Mouse (Mus musculus) embryonic fibroblast, embryonic 13.5 days (primary cell): Measurements from ENCODE around the gene Slc9a8. TPM values are rescaled to one million over a fixed set of nuclear protein-coding genes. Genes with fewer than 3 reads are reported as not detected.
A peak's percentile ranks its signal among the peaks of the same experiment; 100 is the strongest.

Experiments used
- H3K27ac ChIP-seq: 2 replicates; pipeline ENCODE4 v1.5.1; 2012; ENCODE audit warnings: low read length, control low read depth, inconsistent platforms; ENCODE audit not compliant: insufficient read depth
- H3K4me1 ChIP-seq: 2 replicates; pipeline ENCODE4 v1.6.1; 2011; ENCODE audit warnings: low read length; ENCODE audit not compliant: control insufficient read depth, insufficient read depth
- H3K4me3 ChIP-seq: 2 replicates; pipeline ENCODE4 v1.5.1; 2011; ENCODE audit warnings: mild to moderate bottlenecking, control low read depth, low read length; ENCODE audit not compliant: insufficient read depth
- CTCF ChIP-seq: IDR thresholded peaks from 2 replicates; pipeline ENCODE4 v1.5.1; 2011; ENCODE audit warnings: mild to moderate bottlenecking, control low read depth, low read length, moderate library complexity, borderline replicate concordance; ENCODE audit not compliant: insufficient read depth
- POLR2A ChIP-seq: IDR thresholded peaks from 2 replicates; pipeline ENCODE4 v1.6.1; 2011; ENCODE audit warnings: low read depth, mild to moderate bottlenecking, control low read depth, low read length, moderate library complexity
- polyA plus RNA-seq: library from polyadenylated mRNA; stranded (reverse); fragments of >200 nt; gene quantifications from 2 replicates; pipeline ENCODE4 v1.2.4, GENCODE M21; 2011; ENCODE audit warnings: low read depth; ENCODE audit not compliant: missing spikeins, insufficient read length

Gene Slc9a8
- polyA plus RNA-seq, 1 experiment, result 38.0 TPM

DNA sequence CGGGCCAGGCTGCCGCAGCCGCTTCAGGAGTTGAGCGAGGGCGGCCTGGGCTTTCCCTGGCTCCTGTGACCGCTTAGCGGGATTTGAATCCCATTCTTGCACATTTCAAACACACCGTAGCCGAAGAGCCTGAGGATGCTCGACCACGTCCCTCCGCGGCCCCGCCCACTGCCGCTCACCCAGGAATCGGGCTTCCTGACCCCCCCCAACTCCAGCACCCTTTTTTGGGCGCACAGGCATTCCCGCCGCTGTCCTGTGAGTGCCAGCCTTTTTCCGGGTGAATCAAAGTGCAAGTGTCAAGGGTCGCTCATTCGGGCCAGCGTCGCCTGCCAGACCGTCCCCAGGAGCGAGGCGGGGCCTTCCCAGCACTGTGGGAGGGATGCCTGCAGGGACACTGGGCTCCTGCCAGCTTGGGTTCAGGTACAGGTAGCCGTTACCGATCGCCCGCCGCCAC, 82.4 kb downstream of the Slc9a8 start:
- peaks cover 9% of the 10 kb centered on the region; the same call in 1 of the 2 replicates for H3K4me1 ChIP-seq
- TF ChIP-seq CTCF, result no peak
- no peak for TF ChIP-seq POLR2A
- peak overlapping the region; percentile 9; the same call in 1 of the 2 replicates for H3K27ac ChIP-seq
- H3K4me3 ChIP-seq, result peak overlapping the region; percentile 86

GRCm38 (mm10) chr2:167505127-167505526, 83.6 kb downstream of the Slc9a8 start:
- Histone ChIP-seq H3K4me3 (no peak overlapping the region), H3K4me1 (peaks cover 9% of the 10 kb centered on the region; the same call in 1 of the 2 replicates), H3K27ac (no peak overlapping the region)
- no peak for TF ChIP-seq CTCF
- TF ChIP-seq POLR2A, result no peak

- TF ChIP-seq CTCF (no peak), POLR2A (no peak)
- no peak overlapping the region for H3K4me3 ChIP-seq
- H3K27ac ChIP-seq, result no peak overlapping the region
- peaks cover 9% of the 10 kb centered on the region; the same call in 1 of the 2 replicates for H3K4me1 ChIP-seq
Measured at GRCm38 (mm10) chr2:167506546-167507260, 85.2 kb downstream of the Slc9a8 start.

GRCm38 (mm10) chr2:167507719-167508385, 86.3 kb downstream of the Slc9a8 start:
- TF ChIP-seq CTCF, result no peak
- no peak for TF ChIP-seq POLR2A
- Histone ChIP-seq H3K27ac (no peak overlapping the region), H3K4me3 (no peak overlapping the region), H3K4me1 (peaks cover 9% of the 10 kb centered on the region; the same call in 1 of the 2 replicates)

- H3K4me3 ChIP-seq, result no peak overlapping the region
- H3K27ac ChIP-seq, result no peak overlapping the region
- peaks cover 9% of the 10 kb centered on the region; the same call in 1 of the 2 replicates for H3K4me1 ChIP-seq
- no peak for TF ChIP-seq CTCF
- no peak for TF ChIP-seq POLR2A
Measured at GRCm38 (mm10) chr2:167508569-167508968, 87.1 kb downstream of the Slc9a8 start.

DNA sequence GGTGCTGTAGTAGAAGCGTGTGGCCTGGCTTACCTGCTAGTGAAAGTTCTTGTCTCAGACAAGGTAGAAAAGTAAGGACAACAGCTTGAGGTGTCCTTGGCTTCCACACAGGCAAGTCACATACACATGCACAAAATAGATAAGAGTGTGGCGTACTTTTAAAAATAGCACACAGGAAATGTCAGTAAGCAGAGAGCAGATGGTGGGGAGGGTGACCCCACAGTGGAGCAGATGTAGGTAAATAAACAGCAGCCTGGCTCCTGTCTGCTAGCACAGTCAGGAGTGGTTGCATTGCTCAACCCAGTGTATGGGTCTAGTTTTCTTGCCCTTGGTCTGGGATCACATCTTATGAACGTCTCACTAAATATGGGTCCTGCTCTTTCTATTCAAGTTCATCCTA, 89.0 kb downstream of the Slc9a8 start:
- no peak overlapping the region for H3K4me3 ChIP-seq
- peaks cover 1% of the 10 kb centered on the region; the same call in 1 of the 2 replicates for H3K4me1 ChIP-seq
- no peak for TF ChIP-seq CTCF
- no peak for TF ChIP-seq POLR2A
- no peak overlapping the region for H3K27ac ChIP-seq

DNA sequence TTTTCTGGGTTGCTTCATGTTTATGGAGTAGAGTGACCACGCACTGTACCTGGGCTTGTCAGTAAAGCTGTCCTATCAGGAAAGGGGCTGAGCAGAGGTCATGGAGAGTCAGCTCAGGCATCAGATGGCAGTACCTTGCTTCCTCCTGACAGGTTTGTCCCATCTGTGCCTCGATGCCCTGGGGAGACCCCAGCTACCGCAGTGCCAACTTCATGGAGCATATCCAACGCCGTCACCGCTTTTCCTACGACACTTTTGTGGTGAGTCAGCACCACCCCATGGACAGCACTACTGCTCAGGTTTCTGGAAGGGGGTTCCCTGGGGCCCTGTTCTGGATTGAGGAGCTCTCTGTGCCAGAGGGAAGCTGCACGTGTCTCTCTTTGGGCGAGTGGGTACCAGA, 90.9 kb downstream of the Slc9a8 start:
- Histone ChIP-seq H3K4me1 (no peaks in the 10 kb centered on the region), H3K27ac (no peak overlapping the region), H3K4me3 (no peak overlapping the region)
- TF ChIP-seq POLR2A (no peak), CTCF (no peak)

DNA sequence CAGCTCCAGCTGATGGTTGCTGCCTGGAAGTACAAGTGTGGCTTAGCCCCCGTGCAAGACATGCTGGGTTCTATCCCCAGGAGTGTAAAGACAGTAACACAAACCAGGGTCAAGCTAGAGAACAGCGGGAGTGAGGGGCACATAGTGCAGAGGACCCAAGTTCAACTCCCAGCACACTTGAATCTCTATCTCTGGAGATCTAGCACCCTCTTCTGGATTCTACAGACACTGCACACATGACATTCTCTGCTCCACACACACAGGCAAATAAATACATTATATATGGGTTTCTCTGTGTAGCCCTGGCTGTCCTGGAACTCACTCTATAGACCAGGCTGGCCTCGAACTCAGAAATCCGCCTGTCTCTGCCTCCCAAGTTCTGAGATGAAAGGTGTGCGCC, 91.5 kb downstream of the Slc9a8 start:
- TF ChIP-seq CTCF (no peak), POLR2A (no peak)
- H3K27ac ChIP-seq, result no peak overlapping the region
- H3K4me1 ChIP-seq, result no peaks in the 10 kb centered on the region
- H3K4me3 ChIP-seq, result no peak overlapping the region

GRCm38 (mm10) chr2:167514641-167515040, 93.1 kb downstream of the Slc9a8 start:
- Histone ChIP-seq H3K4me1 (no peaks in the 10 kb centered on the region), H3K4me3 (no peak overlapping the region), H3K27ac (no peak overlapping the region)
- TF ChIP-seq CTCF (no peak), POLR2A (no peak)

DNA sequence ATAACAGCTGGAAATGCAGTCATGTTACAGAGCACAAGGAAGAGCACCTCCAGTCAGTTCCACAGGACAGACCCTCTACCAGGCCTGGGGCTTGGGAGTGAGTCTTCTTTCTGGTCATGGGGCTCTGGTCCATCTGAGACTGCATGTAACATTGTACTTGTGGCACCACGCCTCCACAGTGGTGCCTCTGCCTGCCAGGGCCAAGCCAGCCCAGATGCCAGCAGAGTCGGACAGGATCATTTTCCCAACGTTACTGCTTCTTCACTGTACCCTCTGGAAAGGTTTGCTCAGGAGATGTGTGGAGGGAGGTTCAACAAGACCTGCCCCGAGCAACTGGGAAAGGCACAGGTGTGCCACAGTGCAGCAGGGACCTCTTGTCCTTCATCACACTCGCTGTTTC, 94.2 kb downstream of the Slc9a8 start:
- TF ChIP-seq CTCF, result no peak
- no peak for TF ChIP-seq POLR2A
- Histone ChIP-seq H3K4me1 (no peaks in the 10 kb centered on the region), H3K4me3 (no peak overlapping the region), H3K27ac (no peak overlapping the region)
